8 mouse cellular contexts compared by ENCODE assay signal in genomic region chr1:165320141-165320934, GRCm38 (mm10). TPM values are rescaled to one million over a fixed set of nuclear protein-coding genes. Genes with fewer than 3 reads are reported as not detected.
DNase-seq lines count a peak whose midpoint lies in the region; ATAC-seq and TF ChIP-seq lines count a peak whose summit lies in the region.

No protein-coding gene starts in this region.

- TF ChIP-seq CTCF in testis, adult 2 months (IDR thresholded peaks at IDR 0.05; ENCODE audit: control insufficient read depth, insufficient read depth, insufficient replicate concordance, low read depth, low read length), result peak; percentile 81; the same call in 1 of the 2 replicates

- H3K27ac ChIP-seq in forebrain, embryonic 10.5 days, result 0 out of 2 replicates have a peak overlapping the region, but pooled peaks have one; percentile 58
- H3K27ac ChIP-seq in heart, embryonic 14.5 days (replicated peaks in 1 of 2; ENCODE audit: control insufficient read depth in 1 of 2, insufficient read depth in 1 of 2, low read depth in 2 of 2, low read length in 2 of 2), result peak overlapping the region; percentile 36 to 65; a peak in 3 of 4 replicates
- H3K27ac ChIP-seq in liver, embryonic 13.5 days, result no peak overlapping the region
- no peak overlapping the region for H3K27ac ChIP-seq in neural tube, embryonic 14.5 days (ENCODE audit: low read depth, low read length)
- H3K27ac ChIP-seq in testis, adult 2 months (ENCODE audit: control insufficient read depth, insufficient read depth, low read depth, low read length), result no peak overlapping the region

- no peak for ATAC-seq in heart, embryonic 14.5 days (ENCODE audit: insufficient number of reproducible peaks, insufficient read depth, low FRiP score, low read depth)
- peak; percentile 45 for ATAC-seq in liver, embryonic 13.5 days (ENCODE audit: low read depth)
- peak; percentile 72 for ATAC-seq in neural tube, embryonic 14.5 days (ENCODE audit: low read depth)

- H3K9me3 ChIP-seq in forebrain, embryonic 10.5 days, result no peaks in the 10 kb centered on the region
- no peaks in the 10 kb centered on the region for H3K9me3 ChIP-seq in heart, embryonic 14.5 days (ENCODE audit: control insufficient read depth, low read length)
- H3K9me3 ChIP-seq in liver, embryonic 13.5 days (replicated peaks), result no peaks in the 10 kb centered on the region
- H3K9me3 ChIP-seq in neural tube, embryonic 14.5 days (ENCODE audit: control insufficient read depth, low read length), result no peaks in the 10 kb centered on the region

- H3K4me3 ChIP-seq in forebrain, embryonic 10.5 days, result no peak overlapping the region
- H3K4me3 ChIP-seq in heart, embryonic 14.5 days (ENCODE audit: control insufficient read depth in 1 of 2, insufficient read depth in 1 of 2, low read depth in 1 of 2, low read length in 2 of 2), result no peak overlapping the region
- H3K4me3 ChIP-seq in liver, embryonic 13.5 days (replicated peaks), result no peak overlapping the region
- no peak overlapping the region for H3K4me3 ChIP-seq in neural tube, embryonic 14.5 days (ENCODE audit: low read depth, low read length)
- no peak overlapping the region for H3K4me3 ChIP-seq in testis, adult 2 months (ENCODE audit: control insufficient read depth, low read depth, low read length)

- no peaks in the 10 kb centered on the region for H3K27me3 ChIP-seq in forebrain, embryonic 10.5 days (ENCODE audit: poor library complexity, severe bottlenecking)
- H3K27me3 ChIP-seq in heart, embryonic 14.5 days (ENCODE audit: control insufficient read depth, insufficient read depth, low read length), result no peaks in the 10 kb centered on the region
- no peaks in the 10 kb centered on the region for H3K27me3 ChIP-seq in liver, embryonic 13.5 days
- no peaks in the 10 kb centered on the region for H3K27me3 ChIP-seq in neural tube, embryonic 14.5 days (ENCODE audit: control insufficient read depth, insufficient read depth, low read length)
- no peaks in the 10 kb centered on the region for H3K27me3 ChIP-seq in testis, adult 2 months (ENCODE audit: control insufficient read depth, insufficient read depth, low read length)

- peaks cover 77% of the 10 kb centered on the region for H3K36me3 ChIP-seq in forebrain, embryonic 10.5 days (replicated peaks)
- peaks cover 14% of the 10 kb centered on the region; the same call in 1 of the 2 replicates for H3K36me3 ChIP-seq in heart, embryonic 14.5 days (ENCODE audit: control insufficient read depth, insufficient read depth, low read length)
- H3K36me3 ChIP-seq in liver, embryonic 13.5 days, result no peaks in the 10 kb centered on the region
- peaks cover 18% of the 10 kb centered on the region for H3K36me3 ChIP-seq in neural tube, embryonic 14.5 days (ENCODE audit: control insufficient read depth, insufficient read depth, low read length)
- H3K36me3 ChIP-seq in testis, adult 2 months (ENCODE audit: control insufficient read depth, insufficient read depth, low read length), result no peaks in the 10 kb centered on the region

- peak overlapping the region; percentile 10; the same call in 1 of the 2 replicates for H3K9ac ChIP-seq in heart, embryonic 14.5 days (ENCODE audit: low read length)
- H3K9ac ChIP-seq in liver, embryonic 13.5 days, result no peak overlapping the region
- no peak overlapping the region for H3K9ac ChIP-seq in neural tube, embryonic 14.5 days (replicated peaks; ENCODE audit: low read depth, low read length)

- no peak for TF ChIP-seq POLR2A in testis, adult 2 months (IDR thresholded peaks at IDR 0.05; ENCODE audit: control insufficient read depth, low read depth, low read length)

- H3K4me1 ChIP-seq in forebrain, embryonic 10.5 days, result peaks cover 10% of the 10 kb centered on the region
- H3K4me1 ChIP-seq in heart, embryonic 14.5 days (ENCODE audit: control insufficient read depth in 2 of 2, insufficient read depth in 2 of 2, low read length in 2 of 2), result peaks cover 4 to 9% of the 10 kb centered on the region in 2 experiments
- H3K4me1 ChIP-seq in liver, embryonic 13.5 days (replicated peaks), result peaks cover 28% of the 10 kb centered on the region
- H3K4me1 ChIP-seq in neural tube, embryonic 14.5 days (ENCODE audit: control insufficient read depth, insufficient read depth, low read length), result no peaks in the 10 kb centered on the region
- H3K4me1 ChIP-seq in testis, adult 2 months (ENCODE audit: control insufficient read depth, insufficient read depth, low read length), result no peaks in the 10 kb centered on the region

- 48% methylated on average over 10 of the region's 10 CpGs for WGBS in forebrain, embryonic 10.5 days
- WGBS in heart, embryonic 14.5 days, result 32% methylated on average over 10 of the region's 10 CpGs
- WGBS in liver, embryonic 13.5 days (ENCODE audit: insufficient replicate concordance), result 23% methylated on average over 10 of the region's 10 CpGs
- WGBS in neural tube, embryonic 14.5 days, result 32% methylated on average over 10 of the region's 10 CpGs

- peak overlapping the region; percentile 17; the same call in 1 of the 2 replicates for H3K4me2 ChIP-seq in heart, embryonic 14.5 days (ENCODE audit: low read length)
- H3K4me2 ChIP-seq in liver, embryonic 13.5 days, result peak overlapping the region; percentile 23
- H3K4me2 ChIP-seq in neural tube, embryonic 14.5 days (ENCODE audit: low read depth, low read length), result no peak overlapping the region

- DNase-seq in B cell, adult 2 months, result peak; percentile 66 to 70
- peak; percentile 86 for DNase-seq in brain, adult 2 months (ENCODE audit: low read depth, low spot score)
- DNase-seq in forebrain, embryonic 10.5 days (ENCODE audit: extremely low spot score, low spot score), result peak; percentile 68
- peak; percentile 92 for DNase-seq in kidney, postnatal 10 days
- peak; percentile 53 for DNase-seq in liver, embryonic 13.5 days

RNA-seq across cellular contexts. Expression of gene Gpr161, which starts 24.7 kb away (rescaled TPM):
- 1.5 and 1.8 TPM in 2 replicates for polyA plus RNA-seq in forebrain, embryonic 10.5 days (2016; fragmentation: Nextera tagmentation; extraction: Ambion mirVana)
- 0.57 and 1.0 TPM in 2 replicates for polyA plus RNA-seq in heart, embryonic 14.5 days (2014; fragmentation: Nextera tagmentation; extraction: Ambion mirVana)
- polyA plus RNA-seq in liver, embryonic 13.5 days (2015; fragmentation: Nextera tagmentation; extraction: Ambion mirVana), result 0.07 TPM in 2 replicates
- 3.7 and 4.8 TPM in 2 replicates for polyA plus RNA-seq in neural tube, embryonic 14.5 days (2014; fragmentation: Nextera tagmentation; extraction: Ambion mirVana)
- 0.59 and 0.60 TPM in 2 replicates for polyA plus RNA-seq in testis, adult 2 months (2012; rRNA removed)

Comparison
In these comparisons a context has a peak if more than half of its experiments do, and no peak if none do; other contexts are left out.
1. H3K27ac ChIP-seq: peak in forebrain, embryonic 10.5 days (single experiment) and heart, embryonic 14.5 days (2 of 2); none in liver, embryonic 13.5 days (single experiment), neural tube, embryonic 14.5 days (single experiment) and testis, adult 2 months (single experiment).
2. Peak in every context shown above with its lines, with median percentiles within 50 percentile points of each other: DNase-seq.